Mouse (Mus musculus): ENCODE results near the gene Pou4f1.

DNA sequence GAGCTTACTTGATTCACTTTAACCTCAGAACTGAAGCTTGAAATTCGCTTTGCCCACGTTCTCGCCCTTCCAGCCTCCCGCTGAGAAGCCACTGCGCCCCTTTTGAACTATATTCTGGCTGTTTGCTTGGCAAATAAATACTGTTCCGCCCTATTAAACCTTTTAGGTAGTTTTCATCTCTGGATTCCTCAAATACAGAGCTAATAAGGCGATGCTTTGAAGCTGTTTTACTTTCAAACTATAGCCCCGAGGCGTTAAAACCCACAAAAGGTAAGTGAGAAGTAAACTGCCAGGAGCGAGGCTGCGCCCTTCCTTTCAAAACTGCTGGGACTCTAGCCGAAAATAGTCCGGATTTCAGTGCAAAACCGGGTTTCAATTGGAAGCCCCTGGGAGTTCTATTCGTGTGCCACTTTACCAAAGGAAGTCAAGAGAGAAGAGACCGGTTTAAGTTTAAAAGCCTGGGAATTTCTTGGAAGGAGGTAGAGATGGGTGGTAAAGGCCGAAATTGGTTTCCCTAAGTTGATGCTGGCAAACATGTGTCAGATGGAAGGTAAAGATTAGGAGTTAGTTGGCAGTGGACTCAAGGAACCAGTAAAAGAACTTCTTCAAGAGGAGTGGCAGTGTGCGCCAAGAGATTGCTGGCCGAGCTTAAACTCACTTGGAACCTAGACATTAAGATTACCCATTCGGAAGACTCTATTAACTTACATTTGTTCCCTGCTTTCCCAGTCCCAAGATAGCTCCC is 9.7 kb downstream of the Pou4f1 start:
- TF ChIP-seq CTCF (IDR thresholded peaks at IDR 0.05) = no peak
- TF ChIP-seq EP300 (IDR thresholded peaks at IDR 0.05) = no peak
